Mouse (Mus musculus) bone marrow, adult 2 months (tissue): ENCODE data around the gene March8.

Experiments used
- CTCF ChIP-seq: fragments of 200-500 bp; IDR thresholded peaks from 2 replicates; pipeline ENCODE4 v1.5.1; 2011; ENCODE audit warnings: low read length, control low read depth; ENCODE audit not compliant: control insufficient read depth, insufficient read depth
- POLR2A ChIP-seq: fragments of 200-500 bp; IDR thresholded peaks from 2 replicates; pipeline ENCODE4 v1.6.1; 2011; ENCODE audit warnings: low read depth, mild to moderate bottlenecking, control low read depth, low read length, borderline replicate concordance; ENCODE audit not compliant: control insufficient read depth

DNA sequence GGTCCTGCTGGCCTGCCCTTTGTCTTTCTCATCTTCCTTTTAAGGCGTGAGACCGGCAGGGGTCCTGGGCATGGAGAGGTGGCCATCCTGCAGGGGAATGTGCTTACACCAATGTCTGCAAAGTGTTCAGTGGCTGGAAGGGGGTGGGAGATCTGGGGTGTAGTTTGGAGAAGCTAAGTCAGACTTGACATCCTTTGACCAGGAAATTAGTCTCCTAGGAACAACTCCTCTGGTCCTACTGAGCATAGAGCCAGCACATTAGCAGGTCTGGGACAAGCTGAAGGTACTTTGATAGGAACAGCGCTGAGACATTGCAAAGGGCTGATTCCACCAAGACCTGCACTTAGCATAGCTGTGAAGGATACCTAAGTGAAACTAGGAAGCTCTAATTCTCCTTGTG lies 73.9 kb downstream of the March8 start:
- TF ChIP-seq CTCF (no peak), POLR2A (no peak)
